Mouse (Mus musculus): Measurements from ENCODE around the gene Klhl29. TPM values are rescaled to one million over a fixed set of nuclear protein-coding genes. Genes with fewer than 3 reads are reported as not detected.

The Klhl29 gene
- total and polyA plus RNA-seq, 3 experiments, result 0.41 to 0.57 (median 0.42) TPM

DNA sequence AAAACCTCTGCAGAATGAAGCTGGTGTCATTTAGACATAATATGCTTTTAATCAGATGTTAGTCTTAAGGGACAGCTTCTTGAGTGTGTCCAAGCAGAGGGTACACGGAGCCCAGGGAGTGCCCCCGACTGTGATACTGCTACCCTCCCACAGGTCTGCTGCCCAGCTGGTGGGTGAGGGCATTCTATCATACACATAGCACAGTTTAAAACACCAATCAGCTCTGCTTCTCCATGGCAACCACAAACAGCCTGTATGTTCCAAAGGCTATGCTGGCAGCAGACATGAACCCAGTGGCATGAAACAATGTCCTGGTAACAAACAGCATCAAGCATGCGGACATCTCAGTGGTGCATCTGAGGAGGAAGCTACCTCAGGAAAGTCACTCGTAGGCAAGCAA is 192.9 kb downstream of the Klhl29 start:
- H3K27me3 ChIP-seq (ENCODE audit: control insufficient read depth, insufficient read depth, low read length), result no peaks in the 10 kb centered on the region
- H3K4me1 ChIP-seq (ENCODE audit: control insufficient read depth, insufficient read depth, low read length), result no peaks in the 10 kb centered on the region
- no peak for DNase-seq
- intact Hi-C loops (cut with DNase I), result no loop called here
- WGBS, result 81% methylated on average over 4 of the region's 4 CpGs
- H3K27ac ChIP-seq, result no peak overlapping the region
- TF ChIP-seq POLR2A (IDR thresholded peaks at IDR 0.05; ENCODE audit: insufficient read depth, low read depth, low read length) (no peak), EP300 (IDR thresholded peaks at IDR 0.05; ENCODE audit: insufficient read depth, low read depth, low read length) (no peak), CTCF (IDR thresholded peaks at IDR 0.05) (no peak)
- H3K9ac ChIP-seq (ENCODE audit: low read depth, low read length), result no peak overlapping the region
- H3K79me2 ChIP-seq (replicated peaks; ENCODE audit: control insufficient read depth, insufficient read depth, low read length), result no peaks in the 10 kb centered on the region
- no peak overlapping the region for H3K4me3 ChIP-seq
- no peaks in the 10 kb centered on the region for H3K36me3 ChIP-seq (ENCODE audit: control insufficient read depth, insufficient read depth, low read length)

DNA sequence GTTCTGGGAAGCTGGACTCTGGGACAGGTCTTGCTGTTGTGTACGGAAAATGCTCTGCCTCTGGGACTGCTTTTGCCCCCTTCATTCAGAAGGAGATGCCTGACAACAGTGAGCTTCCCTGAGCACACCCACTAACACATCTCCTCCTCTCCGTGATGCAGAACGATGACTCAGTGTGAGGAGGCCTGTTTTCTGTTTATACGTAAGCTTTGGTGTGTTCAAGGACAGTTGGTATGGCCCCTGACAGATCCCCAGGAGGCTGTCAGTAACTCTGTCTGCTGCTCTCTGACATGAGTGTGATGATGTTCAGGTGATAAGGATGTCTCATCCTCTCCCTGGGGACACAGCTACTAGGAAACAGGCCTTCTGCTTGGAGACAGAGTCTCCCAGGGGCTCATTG is 193.3 kb downstream of the Klhl29 start:
- intact Hi-C loops (cut with DNase I), result no loop called here
- H3K27ac ChIP-seq, result no peak overlapping the region

DNA sequence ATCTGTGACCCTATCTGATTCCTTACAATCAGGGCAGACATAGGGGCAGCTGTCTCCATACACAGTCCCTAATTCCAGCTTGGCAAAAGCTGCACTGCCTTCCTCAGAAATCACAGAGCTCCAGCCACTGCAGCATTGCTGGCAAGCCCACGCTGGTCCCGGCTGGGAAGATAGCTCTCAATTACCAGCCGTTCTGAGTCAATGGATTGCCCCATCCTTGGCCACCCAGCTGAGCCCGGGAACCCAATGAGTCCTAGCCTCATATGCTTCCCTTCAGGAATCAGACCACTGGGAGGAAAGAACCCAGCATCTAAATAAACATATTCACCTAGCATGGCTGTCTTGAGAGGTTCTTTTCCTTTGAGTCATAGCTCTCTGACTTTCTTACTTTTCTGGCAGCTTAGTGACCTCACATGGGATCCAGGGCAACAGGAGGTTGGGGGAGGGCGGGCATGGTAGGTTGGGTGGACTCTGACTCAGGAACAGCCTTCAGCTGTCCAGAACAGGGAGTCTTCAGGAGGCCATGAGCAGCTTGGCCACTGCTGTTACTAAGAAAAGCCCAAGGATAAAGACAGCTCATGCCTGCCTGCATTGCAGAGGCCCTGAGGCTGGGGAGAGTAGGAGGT is 198.7 kb downstream of the Klhl29 start:
- Histone ChIP-seq H3K36me3 (ENCODE audit: control insufficient read depth, insufficient read depth, low read length) (no peaks in the 10 kb centered on the region), H3K4me3 (no peak overlapping the region), H3K27ac (no peak overlapping the region), H3K27me3 (ENCODE audit: control insufficient read depth, insufficient read depth, low read length) (no peaks in the 10 kb centered on the region), H3K9ac (ENCODE audit: low read depth, low read length) (no peak overlapping the region), H3K4me1 (ENCODE audit: control insufficient read depth, insufficient read depth, low read length) (no peaks in the 10 kb centered on the region), H3K79me2 (replicated peaks; ENCODE audit: control insufficient read depth, insufficient read depth, low read length) (no peaks in the 10 kb centered on the region)
- intact Hi-C loops (cut with DNase I), result no loop called here
- no peak for TF ChIP-seq POLR2A (IDR thresholded peaks at IDR 0.05; ENCODE audit: insufficient read depth, low read depth, low read length)
- TF ChIP-seq CTCF (IDR thresholded peaks at IDR 0.05), result no peak
- no peak for TF ChIP-seq EP300 (IDR thresholded peaks at IDR 0.05; ENCODE audit: insufficient read depth, low read depth, low read length)
- WGBS, result 54% methylated on average over 5 of the region's 5 CpGs
- no peak for DNase-seq

More for the DNA sequence above, 193.3 kb downstream of the Klhl29 start:
- no peak for DNase-seq
- H3K9ac ChIP-seq (ENCODE audit: low read depth, low read length), result no peak overlapping the region
- no peaks in the 10 kb centered on the region for H3K36me3 ChIP-seq (ENCODE audit: control insufficient read depth, insufficient read depth, low read length)
- no peak overlapping the region for H3K4me3 ChIP-seq
- WGBS, result 62% methylated on average over 4 of the region's 4 CpGs
- no peaks in the 10 kb centered on the region for H3K79me2 ChIP-seq (replicated peaks; ENCODE audit: control insufficient read depth, insufficient read depth, low read length)
- no peaks in the 10 kb centered on the region for H3K4me1 ChIP-seq (ENCODE audit: control insufficient read depth, insufficient read depth, low read length)
- no peaks in the 10 kb centered on the region for H3K27me3 ChIP-seq (ENCODE audit: control insufficient read depth, insufficient read depth, low read length)
- TF ChIP-seq POLR2A (IDR thresholded peaks at IDR 0.05; ENCODE audit: insufficient read depth, low read depth, low read length), result no peak

DNA sequence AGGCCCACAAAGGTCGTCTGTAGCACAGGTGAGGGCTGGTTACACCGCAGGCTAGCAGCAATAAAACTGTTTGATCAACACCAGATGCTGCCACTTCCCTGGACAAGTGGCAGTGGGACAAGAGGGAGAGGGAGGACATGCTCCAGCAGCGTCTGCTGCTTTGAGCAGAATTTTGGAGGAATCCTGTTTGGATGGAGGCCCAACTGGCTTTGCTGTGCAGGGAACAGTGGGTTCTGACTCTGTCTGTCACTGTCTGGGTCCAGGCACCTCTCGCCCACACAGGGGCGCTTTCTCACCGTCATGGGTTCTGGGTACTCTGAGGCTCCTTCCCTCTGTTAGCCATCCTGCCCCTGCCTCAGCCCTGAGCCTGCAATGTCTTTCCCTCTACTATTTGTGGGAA is 209.3 kb downstream of the Klhl29 start:
- Histone ChIP-seq H3K4me3 (no peak overlapping the region), H3K4me1 (ENCODE audit: control insufficient read depth, insufficient read depth, low read length) (no peaks in the 10 kb centered on the region), H3K36me3 (ENCODE audit: control insufficient read depth, insufficient read depth, low read length) (no peaks in the 10 kb centered on the region), H3K79me2 (replicated peaks; ENCODE audit: control insufficient read depth, insufficient read depth, low read length) (no peaks in the 10 kb centered on the region), H3K27me3 (ENCODE audit: control insufficient read depth, insufficient read depth, low read length) (no peaks in the 10 kb centered on the region), H3K9ac (ENCODE audit: low read depth, low read length) (no peak overlapping the region), H3K27ac (no peak overlapping the region)
- peak; percentile 45 for TF ChIP-seq CTCF (IDR thresholded peaks at IDR 0.05)
- TF ChIP-seq POLR2A (IDR thresholded peaks at IDR 0.05; ENCODE audit: insufficient read depth, low read depth, low read length), result no peak
- no peak for TF ChIP-seq EP300 (IDR thresholded peaks at IDR 0.05; ENCODE audit: insufficient read depth, low read depth, low read length)
- WGBS, result 61% methylated on average over 6 of the region's 6 CpGs
- no peak for DNase-seq
- intact Hi-C loops (cut with DNase I), result no loop called here

DNA sequence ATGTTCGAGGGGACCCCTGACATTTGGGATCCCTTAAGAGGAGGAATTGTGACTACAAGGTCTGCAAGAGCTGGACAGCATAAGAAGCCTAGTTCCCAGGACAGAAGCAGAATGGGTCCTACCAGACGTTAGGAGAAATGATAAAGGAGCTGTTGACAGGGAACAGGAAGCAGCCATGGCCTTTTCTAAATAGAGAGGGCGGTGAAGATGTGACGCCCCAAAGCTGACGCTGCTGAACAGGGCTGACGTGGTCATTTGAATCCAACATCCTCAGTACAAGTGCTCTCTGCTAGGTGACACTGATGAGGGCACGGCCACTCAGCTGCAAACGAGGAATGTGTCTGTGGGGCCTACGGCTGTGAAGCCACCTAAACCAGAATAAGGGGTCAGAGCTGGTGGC is 210.1 kb downstream of the Klhl29 start:
- H3K79me2 ChIP-seq (replicated peaks; ENCODE audit: control insufficient read depth, insufficient read depth, low read length), result no peaks in the 10 kb centered on the region
- no peak for TF ChIP-seq CTCF (IDR thresholded peaks at IDR 0.05)
- no peak for TF ChIP-seq POLR2A (IDR thresholded peaks at IDR 0.05; ENCODE audit: insufficient read depth, low read depth, low read length)
- TF ChIP-seq EP300 (IDR thresholded peaks at IDR 0.05; ENCODE audit: insufficient read depth, low read depth, low read length), result no peak
- no peak overlapping the region for H3K27ac ChIP-seq
- no peak overlapping the region for H3K4me3 ChIP-seq
- intact Hi-C loops (cut with DNase I), result no loop called here
- no peak overlapping the region for H3K9ac ChIP-seq (ENCODE audit: low read depth, low read length)
- no peaks in the 10 kb centered on the region for H3K36me3 ChIP-seq (ENCODE audit: control insufficient read depth, insufficient read depth, low read length)
- H3K4me1 ChIP-seq (ENCODE audit: control insufficient read depth, insufficient read depth, low read length), result no peaks in the 10 kb centered on the region
- no peak for DNase-seq
- 43% methylated on average over 9 of the region's 9 CpGs for WGBS
- no peaks in the 10 kb centered on the region for H3K27me3 ChIP-seq (ENCODE audit: control insufficient read depth, insufficient read depth, low read length)

DNA sequence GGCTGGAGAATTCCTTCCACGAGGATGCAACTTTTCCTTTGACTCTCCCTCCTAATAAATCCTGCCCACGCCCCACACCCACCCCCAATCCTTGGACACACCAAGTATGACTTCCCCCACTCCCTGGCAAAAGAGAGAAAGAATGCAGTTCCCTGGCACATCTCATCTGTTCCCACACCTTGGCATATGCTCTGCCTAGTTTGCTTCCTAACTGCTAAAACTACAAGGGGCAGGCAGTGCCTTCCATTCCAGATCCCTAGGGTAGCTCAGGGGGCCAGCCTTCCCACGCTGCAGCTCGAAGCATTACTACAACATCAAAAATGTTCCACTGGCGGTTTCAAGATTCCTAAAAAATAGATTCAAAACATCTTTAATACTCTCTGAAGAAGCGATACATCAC is 212.8 kb downstream of the Klhl29 start:
- Histone ChIP-seq H3K9ac (ENCODE audit: low read depth, low read length) (no peak overlapping the region), H3K27me3 (ENCODE audit: control insufficient read depth, insufficient read depth, low read length) (no peaks in the 10 kb centered on the region), H3K36me3 (ENCODE audit: control insufficient read depth, insufficient read depth, low read length) (no peaks in the 10 kb centered on the region), H3K4me1 (ENCODE audit: control insufficient read depth, insufficient read depth, low read length) (peaks cover 2% of the 10 kb centered on the region; the same call in 1 of the 2 replicates), H3K27ac (no peak overlapping the region), H3K79me2 (replicated peaks; ENCODE audit: control insufficient read depth, insufficient read depth, low read length) (no peaks in the 10 kb centered on the region), H3K4me3 (no peak overlapping the region)
- WGBS, result 64% methylated on average over 6 of the region's 6 CpGs
- TF ChIP-seq CTCF (IDR thresholded peaks at IDR 0.05) (no peak), EP300 (IDR thresholded peaks at IDR 0.05; ENCODE audit: insufficient read depth, low read depth, low read length) (no peak), POLR2A (IDR thresholded peaks at IDR 0.05; ENCODE audit: insufficient read depth, low read depth, low read length) (no peak)
- intact Hi-C loops (cut with DNase I), result no loop called here
- no peak for DNase-seq
